Mouse (Mus musculus) kidney, embryonic 16.5 days (tissue): ENCODE results near the gene Agk. TPM values are rescaled to one million over a fixed set of nuclear protein-coding genes. Genes with fewer than 3 reads are reported as not detected.

Source experiments
- ATAC-seq: fragments of 200-750 bp; cut with Nextera tagmentation; 2 replicates; pipeline ENCODE4 v1.8.0; 2017; ENCODE audit warnings: moderate TSS enrichment; ENCODE audit not compliant: low FRiP score, low TSS enrichment
- H3K27ac ChIP-seq: fragments of 300-500 bp; sonication (generic); 2 replicates; pipeline ENCODE4 v1.5.1; 2014; ENCODE audit warnings: low read length
- H3K27me3 ChIP-seq: fragments of 300-500 bp; sonication (generic); 2 replicates; pipeline ENCODE4 v1.6.1; 2014; ENCODE audit warnings: low read length, control low read depth, mixed read lengths; ENCODE audit not compliant: insufficient read depth
- H3K36me3 ChIP-seq: fragments of 300-500 bp; sonication (generic); 2 replicates; pipeline ENCODE4 v1.6.1; 2014; ENCODE audit warnings: low read length, control low read depth, mixed read lengths; ENCODE audit not compliant: insufficient read depth
- H3K4me1 ChIP-seq: fragments of 300-500 bp; sonication (generic); 2 replicates; pipeline ENCODE4 v1.6.1; 2014; ENCODE audit warnings: low read length, control low read depth, mixed read lengths; ENCODE audit not compliant: insufficient read depth
- H3K4me2 ChIP-seq: fragments of 300-500 bp; sonication (generic); replicated peaks from 2 replicates; pipeline ENCODE4 v1.6.1; 2014; ENCODE audit warnings: low read depth, low read length
- H3K4me3 ChIP-seq: fragments of 300-500 bp; sonication (generic); 2 replicates; pipeline ENCODE4 v1.5.1; 2014; ENCODE audit warnings: mild to moderate bottlenecking, low read length
- H3K9ac ChIP-seq: fragments of 300-500 bp; sonication (generic); replicated peaks from 2 replicates; pipeline ENCODE4 v1.6.1; 2014; ENCODE audit warnings: low read length
- H3K9me3 ChIP-seq: fragments of 300-500 bp; sonication (generic); 2 replicates; pipeline ENCODE4 v1.6.1; 2016; ENCODE audit warnings: low read length, control low read depth
- WGBS: fragments of 180-500 bp; shearing (Covaris S2); extraction: QIAGEN DNeasy Blood & Tissue Kit; methylation state at CpG from one replicate; pipeline ENCODE4 v1.1.7; 2014; 5-methylcytosine and 5-hydroxymethylcytosine counted together
- polyA plus RNA-seq: library from polyadenylated mRNA; unstranded; fragments of >200 nt; fragmentation: Nextera tagmentation; extraction: Ambion mirVana; gene quantifications from 2 replicates; pipeline ENCODE4 v1.2.1, GENCODE M21; 2015

The Agk gene
- polyA plus RNA-seq, 1 experiment from 2014 or later: 49.9 TPM

GRCm38 (mm10) chr6:40435151-40436046, 110.4 kb downstream of the Agk start:
- H3K4me1 ChIP-seq: peaks cover 18% of the 10 kb centered on the region
- peak overlapping the region; percentile 66 for H3K4me3 ChIP-seq
- no peaks in the 10 kb centered on the region for H3K36me3 ChIP-seq
- peak overlapping the region; percentile 22; the same call in 1 of the 2 replicates for H3K27ac ChIP-seq
- H3K9me3 ChIP-seq: no peaks in the 10 kb centered on the region
- WGBS: under 1% methylated on average over 61 of the region's 72 CpGs
- H3K9ac ChIP-seq: peak overlapping the region; percentile 74
- H3K27me3 ChIP-seq: peaks cover 15% of the 10 kb centered on the region; the same call in 1 of the 2 replicates
- ATAC-seq: peak; percentile 75
- peak overlapping the region; percentile 72 for H3K4me2 ChIP-seq

- Histone ChIP-seq H3K27me3 (peaks cover 15% of the 10 kb centered on the region; the same call in 1 of the 2 replicates), H3K27ac (peak within 1 kb of the TSS; percentile 22; the same call in 1 of the 2 replicates), H3K4me3 (peak within 1 kb of the TSS; percentile 66), H3K9ac (peak within 1 kb of the TSS; percentile 74), H3K36me3 (no peaks in the 10 kb centered on the region), H3K4me2 (peak within 1 kb of the TSS; percentile 72), H3K4me1 (peaks cover 16% of the 10 kb centered on the region), H3K9me3 (no peaks in the 10 kb centered on the region)
- peak; percentile 96 for ATAC-seq
- under 1% methylated on average over 27 of the region's 38 CpGs for WGBS
Observed at GRCm38 (mm10) chr6:40436047-40436483, 111.1 kb downstream of the Agk start, which contains the start of gene E330009J07Rik. TSS of gene E330009J07Rik (minus strand) at chr6:40436135.

GRCm38 (mm10) chr6:40438936-40439335, 114.0 kb downstream of the Agk start, which contains the start of gene Wee2:
TSS of gene Wee2 (plus strand) at chr6:40439088.
- Histone ChIP-seq H3K9me3 (no peaks in the 10 kb centered on the region), H3K27me3 (peaks cover 15% of the 10 kb centered on the region; the same call in 1 of the 2 replicates), H3K4me1 (peaks cover 14% of the 10 kb centered on the region), H3K4me2 (peak within 1 kb of the TSS; percentile 32; the same call in 1 of the 2 replicates), H3K9ac (no peak within 1 kb of the TSS), H3K27ac (no peak within 1 kb of the TSS), H3K4me3 (no peak within 1 kb of the TSS; the same call in 1 of the 2 replicates), H3K36me3 (no peaks in the 10 kb centered on the region)
- WGBS: 59% methylated on average over 5 of the region's 5 CpGs
- ATAC-seq: no peak

- no peaks in the 10 kb centered on the region for H3K36me3 ChIP-seq
- 21% methylated on average over 12 of the region's 12 CpGs for WGBS
- no peak for ATAC-seq
- peaks cover 7% of the 10 kb centered on the region for H3K4me1 ChIP-seq
- H3K9ac ChIP-seq: no peak overlapping the region
- H3K27ac ChIP-seq: no peak overlapping the region
- H3K4me3 ChIP-seq: no peak overlapping the region; the same call in 1 of the 2 replicates
- no peaks in the 10 kb centered on the region for H3K9me3 ChIP-seq
- H3K4me2 ChIP-seq: peak overlapping the region; percentile 32; the same call in 1 of the 2 replicates
- H3K27me3 ChIP-seq: peaks cover 15% of the 10 kb centered on the region; the same call in 1 of the 2 replicates
Observed at GRCm38 (mm10) chr6:40439731-40440130, 114.8 kb downstream of the Agk start.

DNA sequence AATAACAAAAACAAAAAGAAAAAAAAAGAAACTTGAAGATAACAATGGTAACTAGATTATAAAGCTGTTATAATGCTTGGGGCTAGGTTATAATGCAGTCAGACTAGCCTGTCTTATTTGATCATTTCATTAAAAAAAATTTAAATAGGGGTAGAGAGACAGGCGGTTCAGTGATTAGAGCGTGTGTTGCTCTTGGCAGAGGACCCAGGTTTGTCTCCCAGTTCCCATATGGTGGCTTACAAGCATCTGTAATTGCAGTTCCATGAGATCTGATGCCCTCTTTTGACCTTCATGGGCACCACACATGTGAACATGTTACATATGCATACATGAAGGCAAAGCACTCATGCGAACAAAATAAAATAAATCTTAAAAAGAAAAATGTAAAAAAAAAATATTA, 116.3 kb downstream of the Agk start:
- H3K9ac ChIP-seq: no peak overlapping the region
- 75% methylated on average over 3 of the region's 3 CpGs for WGBS
- H3K36me3 ChIP-seq: no peaks in the 10 kb centered on the region
- no peaks in the 10 kb centered on the region for H3K9me3 ChIP-seq
- H3K4me2 ChIP-seq: no peak overlapping the region
- peaks cover 15% of the 10 kb centered on the region; the same call in 1 of the 2 replicates for H3K27me3 ChIP-seq
- H3K27ac ChIP-seq: no peak overlapping the region
- no peak for ATAC-seq
- H3K4me3 ChIP-seq: no peak overlapping the region
- peaks cover 3% of the 10 kb centered on the region; the same call in 1 of the 2 replicates for H3K4me1 ChIP-seq

- ATAC-seq: no peak
- no peak overlapping the region for H3K9ac ChIP-seq
- 45% methylated on average over 3 of the region's 3 CpGs for WGBS
Observed at GRCm38 (mm10) chr6:40441755-40442154, 116.8 kb downstream of the Agk start.

DNA sequence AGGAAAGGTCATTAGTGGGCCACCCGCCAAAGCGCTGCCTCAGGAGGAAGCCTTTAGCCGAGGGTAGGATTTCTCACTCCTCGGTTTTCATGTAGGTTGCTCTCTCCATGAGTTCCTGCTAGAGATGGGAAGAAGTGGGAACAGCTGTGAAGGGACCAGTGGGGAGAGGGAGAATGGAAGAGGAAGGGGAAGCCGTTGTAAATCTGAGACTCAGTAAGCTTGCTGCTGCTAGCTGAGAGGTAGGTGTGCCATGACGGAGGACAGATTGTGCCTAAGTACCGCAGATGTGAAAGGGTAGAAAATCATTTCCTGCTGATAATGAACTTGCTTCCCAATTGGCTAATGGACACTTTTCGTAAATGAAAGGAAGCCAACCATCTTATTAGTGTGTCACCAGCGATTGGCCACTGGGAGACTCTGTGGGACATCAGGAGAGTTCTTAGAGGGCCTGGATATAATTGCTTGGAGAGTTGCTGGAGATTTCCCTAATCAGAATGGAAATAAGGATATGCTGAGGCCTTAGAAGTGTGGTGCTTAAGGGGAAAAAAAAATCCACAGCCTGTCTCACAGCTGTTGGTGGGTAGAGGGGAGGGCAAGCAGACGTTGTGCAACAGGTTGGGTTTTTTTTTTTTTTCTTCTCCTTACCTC, 118.4 kb downstream of the Agk start:
- ATAC-seq: no peak
- Histone ChIP-seq H3K36me3 (no peaks in the 10 kb centered on the region), H3K4me2 (no peak overlapping the region), H3K27ac (no peak overlapping the region), H3K4me1 (no peaks in the 10 kb centered on the region), H3K27me3 (peaks cover 5% of the 10 kb centered on the region; the same call in 1 of the 2 replicates), H3K9ac (no peak overlapping the region), H3K4me3 (no peak overlapping the region), H3K9me3 (no peaks in the 10 kb centered on the region)
- 28% methylated on average over 10 of the region's 10 CpGs for WGBS

More at GRCm38 (mm10) chr6:40441755-40442154, 116.8 kb downstream of the Agk start:
- H3K9me3 ChIP-seq: no peaks in the 10 kb centered on the region
- H3K4me3 ChIP-seq: no peak overlapping the region
- no peak overlapping the region for H3K27ac ChIP-seq
- peaks cover 15% of the 10 kb centered on the region; the same call in 1 of the 2 replicates for H3K27me3 ChIP-seq
- H3K36me3 ChIP-seq: no peaks in the 10 kb centered on the region
- H3K4me2 ChIP-seq: no peak overlapping the region
- H3K4me1 ChIP-seq: no peaks in the 10 kb centered on the region

Other genes with a start within 250 kb of the Agk start
- 10.5 and 12.5 TPM in 2 replicates for gene E330009J07Rik, start 111.0 kb downstream of the Agk start, polyA plus RNA-seq
- 0.12 TPM in 1 of 2 replicates, not detected in the other for gene Wee2, start 113.9 kb downstream of the Agk start, polyA plus RNA-seq
- 161 and 169 TPM in 2 replicates for gene Ssbp1, start 146.2 kb downstream of the Agk start, polyA plus RNA-seq
- gene Tas2r137, start 166.1 kb downstream of the Agk start, polyA plus RNA-seq: not detected in 2 replicates
- not detected in 2 replicates for gene Tas2r108, start 168.4 kb downstream of the Agk start, polyA plus RNA-seq
- not detected in 2 replicates for gene Prss37, start 194.3 kb downstream of the Agk start, polyA plus RNA-seq
- 0.16 TPM in 1 of 2 replicates, not detected in the other for gene Olfr461, start 229.9 kb downstream of the Agk start, polyA plus RNA-seq
- gene Olfr460, start 244.3 kb downstream of the Agk start, polyA plus RNA-seq: not detected in 2 replicates